Mouse (Mus musculus) gastrocnemius, postnatal 36 days (tissue): ENCODE data around the gene Mbd6. TPM values are rescaled to one million over a fixed set of nuclear protein-coding genes. Genes with fewer than 3 reads are reported as not detected.
"Not testable (repeated sequence)": the region's sequence is repeated elsewhere in the genome, so short reads cannot be mapped to it uniquely, and the experiment has no call there.

Source experiments
- DNase-seq, 2 experiments: peaks; one replicate each; pipeline ENCODE4 v3.0.0; 2022
- intact Hi-C: fragments of 180-260 bp; cut with DNase I; formaldehyde crosslinking; loops from one replicate; pipeline ENCODE4 v1.15.1; 2025
- total RNA-seq, 2 experiments: library from RNA; stranded (reverse); gene quantifications; 2 replicates each; pipeline ENCODE4 v1.2.3; 2021

The Mbd6 gene
- total RNA-seq, 2 experiments from 2014 or later: 11.5 to 17.1 TPM

DNA sequence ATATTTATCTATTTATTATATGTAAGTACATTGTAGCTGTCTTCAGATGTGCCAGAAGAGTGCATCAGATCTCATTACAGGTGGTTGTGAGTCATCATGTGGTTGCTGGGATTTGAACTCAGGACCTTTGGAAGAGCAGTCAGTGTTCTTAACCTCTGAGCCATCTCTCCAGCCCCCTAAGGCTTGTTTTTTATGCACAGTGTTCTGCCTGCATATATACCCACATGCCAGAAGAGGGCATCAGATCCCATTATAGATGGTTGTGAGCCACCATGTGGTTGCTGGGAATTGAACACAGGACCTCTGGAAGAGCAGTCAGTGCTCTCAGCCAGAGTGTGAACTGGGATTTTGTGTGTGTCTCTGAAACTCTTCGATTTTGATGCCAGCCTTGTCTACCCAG, 26.1 kb upstream of the Mbd6 start:
- intact Hi-C loops: not testable (repeated sequence)

GRCm38 (mm10) chr10:127313516-127313915, 24.7 kb upstream of the Mbd6 start:
- DNase-seq, intact Hi-C loops: not testable (repeated sequence)

More for the DNA sequence above, 26.1 kb upstream of the Mbd6 start:
- DNase-seq: not testable (repeated sequence)

DNA sequence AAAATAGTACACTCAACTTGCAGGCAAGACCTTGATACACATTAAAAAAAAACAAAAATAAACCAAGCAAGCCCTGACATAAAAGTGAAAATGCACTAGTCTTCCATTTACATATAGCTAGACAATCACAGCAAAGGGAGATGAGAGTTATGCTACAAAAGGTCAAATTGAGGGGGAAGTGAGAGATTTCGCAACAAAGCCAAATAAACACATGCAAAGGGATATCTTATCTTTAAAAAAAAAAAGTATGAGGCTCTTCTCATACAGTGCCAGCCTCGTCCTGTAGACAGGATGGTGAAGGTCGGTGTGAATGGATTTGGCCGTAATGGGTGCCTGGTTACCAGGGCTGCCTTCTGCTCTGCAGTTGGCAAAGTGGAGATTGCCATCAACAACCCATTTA, 24.0 kb upstream of the Mbd6 start:
- intact Hi-C loops: no loop called here
- no peak for DNase-seq

DNA sequence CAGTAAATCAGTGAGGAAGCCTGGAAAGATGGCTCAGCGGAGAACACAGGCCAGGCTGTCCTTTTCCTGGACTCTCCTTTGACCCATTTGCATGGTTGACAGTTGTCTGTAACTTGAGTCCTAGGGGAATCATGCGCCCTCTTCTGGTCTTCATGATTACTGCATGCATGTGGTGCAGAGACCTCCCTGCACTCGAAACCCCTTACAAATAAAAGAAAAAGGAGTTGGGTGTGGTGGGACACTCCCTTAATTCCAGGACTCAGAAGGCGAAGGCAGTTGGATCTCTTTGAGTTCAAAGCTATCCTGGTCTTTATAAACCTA, 23.5 kb upstream of the Mbd6 start:
- peak; percentile 62 to 73 for DNase-seq
- intact Hi-C loops: no loop called here

GRCm38 (mm10) chr10:127311476-127312355, 22.9 kb upstream of the Mbd6 start, which contains the start of gene Mars:
Gene Mars (minus strand): TSS chr10:127311786.
- DNase-seq: peak; percentile 88 to 90
- intact Hi-C loops: no loop called here

DNA sequence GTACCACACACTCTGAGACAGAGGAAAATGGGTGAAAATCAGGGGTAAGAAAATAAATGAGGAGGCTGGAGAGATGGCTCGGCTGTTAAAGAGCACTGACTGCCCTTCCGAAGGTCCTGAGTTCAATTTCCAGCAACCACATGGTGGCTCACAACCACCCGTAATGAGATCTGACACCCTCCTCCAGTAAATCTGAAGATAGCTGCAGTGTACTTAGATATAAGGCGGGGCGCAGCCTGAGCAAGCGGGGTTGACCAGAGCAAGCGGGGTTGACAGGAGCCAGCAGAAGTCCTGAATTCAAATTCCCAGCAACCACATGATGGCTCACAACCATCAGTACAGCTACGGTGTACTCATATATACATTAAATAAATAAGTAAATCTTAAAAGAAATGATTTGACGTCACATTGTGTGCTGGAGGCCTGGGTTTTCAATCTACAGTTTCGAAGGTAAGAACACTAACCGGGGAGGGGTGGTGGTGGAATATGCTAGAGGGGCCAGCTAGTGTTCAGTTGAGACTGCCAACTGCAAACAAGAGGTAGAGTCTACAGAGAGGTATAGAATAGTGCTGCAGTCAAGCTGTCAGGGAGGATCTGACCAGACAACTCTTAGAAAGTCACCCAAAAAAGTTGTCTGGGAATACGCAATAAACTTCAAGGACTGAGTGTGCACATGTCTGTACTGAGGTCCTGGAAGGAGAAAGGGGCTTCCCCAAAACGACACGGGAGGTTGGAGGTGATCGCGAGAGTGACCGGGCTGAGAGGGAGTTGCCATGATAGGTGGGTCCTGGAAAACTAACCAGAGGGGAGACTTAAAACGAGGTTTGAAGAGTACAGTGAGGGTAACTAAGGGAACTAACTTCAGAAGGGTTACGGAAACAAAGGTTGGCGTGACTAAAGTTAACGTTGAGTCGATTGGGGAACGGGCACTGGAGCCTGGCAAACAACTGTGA, 22.0 kb upstream of the Mbd6 start:
- intact Hi-C loops: no loop called here

DNA sequence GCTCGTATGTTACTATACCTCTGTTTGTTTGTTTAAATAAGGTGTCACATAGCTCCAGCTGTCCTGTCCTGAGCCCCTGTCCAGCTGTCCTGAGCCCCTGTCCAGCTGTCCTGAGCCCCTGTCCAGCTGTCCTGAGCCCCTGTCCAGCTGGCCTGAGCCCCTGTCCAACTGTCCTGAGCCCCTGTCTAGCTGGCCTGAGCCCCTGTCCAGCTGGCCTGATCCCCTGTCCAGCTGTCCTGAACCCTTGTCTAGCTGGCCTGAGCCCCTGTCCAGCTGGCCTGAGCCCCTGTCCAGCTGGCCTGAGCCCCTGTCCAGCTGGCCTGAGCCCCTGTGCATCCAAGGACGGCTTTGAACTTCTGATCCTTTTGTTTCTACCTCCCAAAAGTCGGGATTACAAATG, 20.3 kb upstream of the Mbd6 start:
- DNase-seq: not testable (repeated sequence)
- intact Hi-C loops: loop anchor here (2.0 kb wide), 1 partner anchor 16 kb away; no protein-coding TSS in a partner anchor

More for the DNA sequence above, 22.0 kb upstream of the Mbd6 start:
- no peak for DNase-seq

DNA sequence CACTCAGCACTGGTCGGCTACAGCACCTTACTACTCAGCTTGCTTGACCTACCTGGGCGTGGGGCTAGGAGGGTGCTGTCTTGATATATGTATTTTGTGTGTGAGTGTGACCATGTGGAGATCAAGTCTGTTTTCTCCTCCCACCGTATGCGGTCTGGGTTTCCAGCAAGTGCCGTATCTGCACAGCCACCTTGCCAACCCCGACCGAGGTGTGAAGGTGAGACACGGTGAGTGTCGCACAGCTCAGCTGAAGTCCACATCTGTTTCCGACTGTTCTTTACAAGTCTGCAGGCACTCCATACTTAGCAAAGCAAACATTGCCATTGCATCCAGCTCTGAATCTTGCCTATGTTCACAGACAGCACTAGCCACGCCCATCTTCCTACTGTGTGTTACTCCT, 14.3 kb upstream of the Mbd6 start:
- DNase-seq: no peak

GRCm38 (mm10) chr10:127300361-127300760, 11.5 kb upstream of the Mbd6 start:
- no peak for DNase-seq
- intact Hi-C loops: no loop called here

More for the DNA sequence above, 14.3 kb upstream of the Mbd6 start:
- intact Hi-C loops: no loop called here

DNA sequence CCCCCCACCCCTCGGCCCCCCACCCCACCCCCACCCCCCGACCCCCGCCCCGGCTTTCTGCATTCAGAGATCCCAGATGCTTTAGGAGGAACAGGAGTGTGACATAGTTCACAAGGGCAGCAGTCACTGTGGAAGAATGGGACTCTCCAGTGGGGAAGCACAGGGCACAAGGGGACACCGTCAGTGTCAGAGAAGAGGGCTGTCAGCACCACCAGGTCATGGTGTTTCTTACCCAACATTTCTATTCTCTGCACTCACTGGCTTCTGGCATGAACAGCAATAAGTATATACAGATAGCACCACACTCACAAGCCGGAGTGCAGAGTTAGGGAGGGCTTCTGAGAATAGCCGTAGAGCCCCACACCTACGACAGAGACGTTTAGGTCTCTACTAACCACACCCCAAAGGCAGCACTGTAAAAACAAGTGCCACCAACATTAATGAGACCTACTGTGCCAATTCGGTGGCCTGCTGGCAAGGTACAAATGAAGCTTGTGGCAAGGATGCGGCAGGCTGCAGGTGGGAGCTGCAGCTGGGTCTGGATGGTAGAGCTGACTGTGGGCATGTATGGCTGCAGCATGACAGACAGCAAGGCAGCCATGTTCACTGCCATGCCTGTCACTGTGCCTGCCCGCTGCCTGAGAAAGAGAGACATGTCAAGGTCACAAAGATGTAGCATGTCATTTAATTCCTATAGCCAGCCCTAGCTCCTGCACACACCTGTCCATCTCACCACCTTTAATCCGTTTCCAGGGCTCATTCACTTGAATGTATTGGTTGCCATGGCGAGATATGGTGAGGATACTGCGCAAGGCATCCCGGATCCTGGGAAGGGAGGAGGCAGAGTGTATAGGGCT, 8.4 kb upstream of the Mbd6 start:
- DNase-seq: no peak
- intact Hi-C loops: no loop called here

DNA sequence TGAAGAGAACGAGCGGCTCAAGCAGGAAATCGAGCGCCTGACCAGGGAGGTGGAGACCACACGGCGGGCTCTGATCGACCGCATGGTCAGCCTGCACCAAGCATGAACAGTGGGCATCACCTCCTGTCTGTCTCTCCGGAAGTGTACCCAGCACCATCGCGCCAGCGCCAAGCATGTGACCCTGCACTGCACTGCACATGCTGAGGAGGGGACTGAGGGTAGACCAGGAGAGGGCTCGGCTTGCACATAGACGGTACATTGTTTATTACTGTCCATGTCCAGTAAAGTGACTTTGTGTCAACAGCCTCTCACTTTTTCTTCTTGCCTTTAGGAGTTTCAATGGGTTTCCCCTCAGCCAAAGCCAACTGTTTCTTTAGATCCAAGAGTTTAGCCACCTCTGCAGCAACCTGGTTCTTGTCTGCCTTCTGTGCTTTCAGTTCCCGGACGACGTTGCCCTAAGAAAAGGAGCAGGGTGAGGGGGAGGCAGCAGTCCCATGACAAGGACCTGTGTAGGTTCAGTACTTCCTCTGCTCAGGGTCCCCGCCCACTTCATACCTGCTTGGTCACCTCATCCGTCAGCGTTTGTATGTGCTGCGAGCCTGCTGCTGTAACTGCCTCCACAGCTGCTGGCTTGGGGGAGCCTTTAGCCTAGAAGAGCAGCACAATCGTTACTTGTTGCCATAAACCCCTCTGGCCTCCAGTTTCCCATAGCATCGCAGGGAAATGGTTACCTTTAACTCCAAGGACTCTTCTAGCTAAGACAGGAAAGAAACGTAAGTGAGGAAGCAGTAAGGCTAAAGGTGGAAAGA, 7.4 kb upstream of the Mbd6 start:
- intact Hi-C loops: no loop called here
- no peak for DNase-seq

DNA sequence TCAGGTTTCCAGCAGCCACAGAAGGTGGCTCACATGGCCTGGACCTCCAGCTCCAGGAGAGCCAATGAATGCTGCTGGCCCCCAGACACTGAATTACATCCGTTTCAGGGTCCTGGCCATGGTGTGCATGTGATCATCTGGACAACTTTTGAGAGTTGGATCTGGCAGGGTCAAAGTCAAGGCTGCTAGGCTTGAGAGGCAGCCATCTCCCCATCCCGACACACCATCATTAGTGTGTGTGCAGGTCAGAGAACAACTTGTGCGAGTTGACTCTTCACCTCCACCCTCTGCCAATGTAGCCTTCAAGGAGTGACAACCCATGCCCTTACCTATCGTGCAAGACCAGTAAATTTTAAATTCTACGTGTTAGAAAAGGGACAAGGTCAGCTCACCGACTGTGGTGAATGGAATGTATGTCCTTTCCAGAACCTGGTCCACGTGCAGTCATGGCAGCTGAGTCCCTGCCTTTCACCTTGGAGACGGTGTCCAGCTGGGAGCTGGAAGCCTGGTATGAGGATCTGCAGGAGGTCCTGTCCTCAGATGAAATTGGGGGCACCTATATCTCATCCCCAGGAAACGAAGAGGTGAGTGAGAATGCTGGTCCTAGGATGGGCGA, 6.2 kb upstream of the Mbd6 start:
- DNase-seq: no peak
- intact Hi-C loops: no loop called here

DNA sequence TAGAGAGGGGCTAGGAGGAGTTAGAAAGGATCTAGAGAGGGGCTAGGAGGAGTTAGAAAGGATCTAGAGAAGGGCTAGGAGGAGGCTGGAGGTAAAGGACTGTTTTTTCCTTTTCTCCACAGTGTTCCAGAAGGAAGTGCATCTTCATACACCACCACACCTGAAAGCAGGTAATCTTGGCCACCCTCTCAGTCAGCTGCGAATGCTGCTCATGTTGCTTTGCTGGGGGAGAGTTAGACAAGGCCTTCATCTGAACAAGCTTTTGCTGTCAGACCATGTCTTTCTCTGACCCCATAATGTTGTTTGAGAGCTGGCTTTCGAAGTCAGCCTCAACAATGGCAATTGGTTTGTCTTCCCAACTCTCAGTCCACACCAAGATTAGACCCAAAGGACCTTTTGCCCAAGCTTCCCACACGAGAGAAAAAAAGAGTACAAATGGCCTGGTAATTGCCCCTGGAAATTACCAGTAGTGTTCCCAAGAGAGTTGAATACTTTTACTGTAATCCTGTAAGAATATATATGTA, 4.8 kb upstream of the Mbd6 start:
- no peak for DNase-seq
- intact Hi-C loops: loop anchor here (2.0 kb wide), 1 partner anchor 15 kb away; no protein-coding TSS in a partner anchor

DNA sequence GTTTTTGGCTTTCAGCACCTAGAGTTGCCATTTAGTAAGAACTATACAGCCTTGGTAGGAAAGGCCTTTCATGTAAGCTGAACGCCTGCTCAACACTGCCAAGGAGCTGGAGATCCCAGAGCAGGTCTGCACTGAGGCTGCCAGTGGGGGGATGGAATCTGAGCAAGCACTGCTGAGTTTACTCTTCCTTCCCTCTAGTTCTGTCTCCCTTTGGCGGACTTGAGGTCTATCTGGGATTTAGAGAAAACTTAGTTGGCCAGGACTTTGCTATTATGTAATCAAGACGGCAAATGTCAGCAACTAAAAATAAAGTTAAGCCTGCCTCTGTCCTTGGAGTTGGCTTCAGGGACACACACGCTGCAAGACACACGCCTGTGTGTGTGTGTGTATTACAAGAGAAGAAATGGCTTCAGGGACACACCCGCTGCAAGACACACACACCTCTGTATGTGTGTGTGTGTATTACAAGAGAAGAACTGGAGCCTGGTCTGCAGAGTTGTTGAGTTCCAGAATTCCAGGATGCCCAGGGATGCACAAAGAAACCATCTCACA, 4.2 kb upstream of the Mbd6 start:
- intact Hi-C loops: loop anchor here (2.0 kb wide), 1 partner anchor 16 kb away; no protein-coding TSS in a partner anchor

DNA sequence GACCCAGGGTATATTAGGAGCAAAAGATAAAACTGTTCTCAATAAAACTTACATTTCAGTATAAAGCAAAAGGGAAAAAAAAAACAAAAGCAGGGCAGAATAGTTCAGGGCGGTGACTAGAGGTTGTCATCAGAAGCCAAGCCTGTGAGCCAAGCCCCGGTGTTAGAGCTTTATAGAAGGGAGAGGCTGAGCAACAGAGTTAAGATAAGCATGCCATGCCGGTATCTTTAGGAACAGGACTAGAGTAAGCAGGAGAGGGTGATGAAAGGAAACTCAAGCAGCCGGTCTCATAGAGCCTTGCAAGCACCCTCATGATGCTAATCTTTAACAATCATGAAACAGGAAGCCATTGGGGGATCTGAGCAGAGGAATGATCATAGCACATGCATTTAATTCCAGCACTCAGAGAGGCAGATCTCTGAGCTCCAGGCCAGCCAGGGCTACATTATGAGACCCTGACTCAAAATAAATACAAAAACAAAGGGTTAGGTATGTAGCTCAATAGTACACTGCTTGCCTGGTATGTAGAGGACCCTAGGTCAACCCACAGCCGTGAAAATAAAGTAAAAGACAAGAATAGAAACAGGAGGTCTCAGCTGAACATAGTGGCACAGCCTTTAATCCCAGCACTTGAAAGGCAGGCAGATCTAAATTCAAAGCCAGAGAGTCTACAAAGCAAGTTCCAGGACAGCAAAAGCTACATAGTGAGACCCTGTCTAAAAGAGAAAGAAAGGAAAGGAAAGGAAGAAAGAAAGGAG, 3.2 kb upstream of the Mbd6 start:
- intact Hi-C loops: loop anchor here (2.0 kb wide), 1 partner anchor 17 kb away; no protein-coding TSS in a partner anchor
- DNase-seq: no peak

More for the DNA sequence above, 4.2 kb upstream of the Mbd6 start:
- no peak for DNase-seq

- DNase-seq: peak in 1 of 2 experiments; percentile 38
- intact Hi-C loops: no loop called here
Measured at GRCm38 (mm10) chr10:127290930-127291880, 2.4 kb upstream of the Mbd6 start.
